ENCODE assay signal across 25 mouse cellular contexts in the genomic region with DNA sequence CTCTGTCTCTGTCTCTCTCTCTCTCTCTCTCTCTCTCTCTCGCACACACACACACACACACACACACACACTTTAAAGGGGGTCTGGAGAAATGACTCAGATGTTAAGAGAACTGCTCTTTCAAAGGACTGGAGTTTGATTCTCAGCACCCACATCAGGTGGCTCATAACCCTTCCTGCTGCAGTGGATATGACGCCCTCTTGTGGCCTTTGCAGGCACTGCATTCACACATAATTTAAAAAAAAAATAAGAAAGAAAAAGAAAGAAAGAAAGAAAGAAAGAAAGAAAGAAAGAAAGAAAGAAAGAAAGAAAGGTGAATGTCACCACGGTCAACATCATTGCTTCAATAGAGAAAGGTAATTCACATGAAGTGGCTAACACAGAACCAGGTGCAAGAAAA. TPM values are rescaled to one million over a fixed set of nuclear protein-coding genes. Genes with fewer than 3 reads are reported as not detected.
DNase-seq lines count a peak whose midpoint lies in the region; ATAC-seq and TF ChIP-seq lines count a peak whose summit lies in the region.
"Had no signal": no experiment of that assay in that cellular context is flagged by ENCODE, and none has a peak within 500 bp of the region (broad histone marks: within the 10 kb centered on the region; RNA-seq: fewer than 3 reads in every experiment).

No protein-coding gene starts in this region.

- H3K4me2 ChIP-seq in intestine, postnatal 0 days (replicated peaks; ENCODE audit: low read depth) = no peak overlapping the region
- no peak overlapping the region for H3K4me2 ChIP-seq in intestine, embryonic 15.5 days (replicated peaks)
- no peak overlapping the region for H3K4me2 ChIP-seq in lung, embryonic 14.5 days
- H3K4me2 ChIP-seq in hindbrain, embryonic 11.5 days (replicated peaks; ENCODE audit: low read depth, low read length) = no peak overlapping the region
- H3K4me2 ChIP-seq: embryonic facial prominence, embryonic 15.5 days; forebrain, embryonic 15.5 days; heart, embryonic 13.5 days; hindbrain, embryonic 13.5 days; limb, embryonic 12.5 days; liver, embryonic 13.5 days; midbrain, embryonic 13.5 days; neural tube, embryonic 12.5 days had no signal

- no peaks in the 10 kb centered on the region for H3K4me1 ChIP-seq in intestine, postnatal 0 days (replicated peaks; ENCODE audit: control insufficient read depth, insufficient read depth, low read length)
- H3K4me1 ChIP-seq in intestine, embryonic 15.5 days (replicated peaks) = no peaks in the 10 kb centered on the region
- no peaks in the 10 kb centered on the region for H3K4me1 ChIP-seq in lung, embryonic 14.5 days (ENCODE audit: insufficient read depth)
- H3K4me1 ChIP-seq in hindbrain, embryonic 11.5 days (replicated peaks; ENCODE audit: control insufficient read depth, insufficient read depth, low read length) = peaks cover 5% of the 10 kb centered on the region; the same call in 1 of the 2 replicates
- H3K4me1 ChIP-seq: embryonic facial prominence, embryonic 15.5 days; limb, embryonic 12.5 days had no signal

- no peak for DNase-seq in lung, embryonic 14.5 days
- DNase-seq in lung, postnatal 4 days = no peak
- DNase-seq in spleen, postnatal 4 days (ENCODE audit: low spot score in 2 of 2) = peak; percentile 7 to 36
- DNase-seq in spleen, postnatal 14 days (ENCODE audit: low spot score in 2 of 2) = no peak
- no peak for DNase-seq in Patski (ENCODE audit: low read depth, low spot score)
- DNase-seq in hindbrain, embryonic 11.5 days (ENCODE audit: low spot score) = no peak
- DNase-seq: adrenal gland, postnatal 14 days; cerebellum, adult 9-10 months; gastrocnemius, postnatal 10 days; kidney, adult 9 months; kidney, postnatal 25 days; liver, embryonic 13.5 days; right cerebral cortex, postnatal 14 days; thymus, adult 18-20 months; thymus, postnatal 36 days had no signal

- CTCF ChIA-PET in Patski (lab: Charles Lee) = interaction anchor here (1.0 to 1.7 kb wide), 2 partner anchors 12 kb away, joined by 3 read pairs; no protein-coding TSS in a partner anchor

- ATAC-seq in intestine, postnatal 0 days = no peak
- ATAC-seq in intestine, embryonic 15.5 days = no peak
- no peak for ATAC-seq in lung, embryonic 14.5 days (ENCODE audit: insufficient read depth)
- ATAC-seq in Patski = no peak
- ATAC-seq in hindbrain, embryonic 11.5 days (ENCODE audit: low FRiP score) = no peak
- ATAC-seq: forebrain, embryonic 15.5 days; inflammation-experienced regulatory T-cells, adult 6 months; midbrain, embryonic 13.5 days had no signal

- TF ChIP-seq CTCF in intestine, postnatal 0 days (IDR thresholded peaks at IDR 0.05; ENCODE audit: low read depth) = peak; percentile 41
- TF ChIP-seq CTCF in lung, embryonic 14.5 days (IDR thresholded peaks at IDR 0.05; ENCODE audit: low read depth) = peak; percentile 42
- TF ChIP-seq CTCF in Patski (IDR thresholded peaks at IDR 0.05) = peak; percentile 35

- H3K4me3 ChIP-seq in intestine, postnatal 0 days (ENCODE audit: low read depth, low read length) = no peak overlapping the region
- no peak overlapping the region for H3K4me3 ChIP-seq in intestine, embryonic 15.5 days (replicated peaks)
- no peak overlapping the region for H3K4me3 ChIP-seq in lung, embryonic 14.5 days (ENCODE audit: low read depth, low read length)
- no peak overlapping the region for H3K4me3 ChIP-seq in hindbrain, embryonic 11.5 days (ENCODE audit: low read depth, low read length)
- H3K4me3 ChIP-seq: embryonic facial prominence, embryonic 15.5 days; forebrain, embryonic 15.5 days; heart, embryonic 13.5 days; hindbrain, embryonic 13.5 days; limb, embryonic 12.5 days; liver, embryonic 13.5 days; midbrain, embryonic 13.5 days; neural tube, embryonic 12.5 days had no signal

- POLR2A ChIA-PET in Patski (lab: Charles Lee) = no interaction called here

- H3K27me3 ChIP-seq in intestine, postnatal 0 days (replicated peaks; ENCODE audit: control insufficient read depth, insufficient read depth, low read length) = no peaks in the 10 kb centered on the region
- no peaks in the 10 kb centered on the region for H3K27me3 ChIP-seq in intestine, embryonic 15.5 days (replicated peaks)
- no peaks in the 10 kb centered on the region for H3K27me3 ChIP-seq in lung, embryonic 14.5 days (ENCODE audit: insufficient read depth, low read length)
- no peaks in the 10 kb centered on the region for H3K27me3 ChIP-seq in Patski
- H3K27me3 ChIP-seq in hindbrain, embryonic 11.5 days (ENCODE audit: control insufficient read depth, insufficient read depth, low read length) = no peaks in the 10 kb centered on the region
- H3K27me3 ChIP-seq: embryonic facial prominence, embryonic 15.5 days; forebrain, embryonic 15.5 days; heart, embryonic 13.5 days; hindbrain, embryonic 13.5 days; limb, embryonic 12.5 days; liver, embryonic 13.5 days; midbrain, embryonic 13.5 days; neural tube, embryonic 12.5 days had no signal

- H3K36me3 ChIP-seq in intestine, postnatal 0 days (ENCODE audit: control insufficient read depth, insufficient read depth) = no peaks in the 10 kb centered on the region
- no peaks in the 10 kb centered on the region for H3K36me3 ChIP-seq in intestine, embryonic 15.5 days
- no peaks in the 10 kb centered on the region for H3K36me3 ChIP-seq in lung, embryonic 14.5 days (ENCODE audit: insufficient read depth)
- H3K36me3 ChIP-seq in hindbrain, embryonic 11.5 days (ENCODE audit: control insufficient read depth, insufficient read depth, low read length) = no peaks in the 10 kb centered on the region
- H3K36me3 ChIP-seq: embryonic facial prominence, embryonic 15.5 days; forebrain, embryonic 15.5 days; heart, embryonic 13.5 days; hindbrain, embryonic 13.5 days; limb, embryonic 12.5 days; liver, embryonic 13.5 days; midbrain, embryonic 13.5 days; neural tube, embryonic 12.5 days had no signal

- H3K27ac ChIP-seq in intestine, postnatal 0 days (ENCODE audit: low read depth, low read length) = no peak overlapping the region
- H3K27ac ChIP-seq in intestine, embryonic 15.5 days = no peak overlapping the region
- H3K27ac ChIP-seq in lung, embryonic 14.5 days (ENCODE audit: low read depth) = peak overlapping the region; percentile 46; the same call in 1 of the 2 replicates
- H3K27ac ChIP-seq in hindbrain, embryonic 11.5 days (ENCODE audit: low read depth, low read length) = no peak overlapping the region
- H3K27ac ChIP-seq: embryonic facial prominence, embryonic 15.5 days; forebrain, embryonic 15.5 days; heart, embryonic 13.5 days; hindbrain, embryonic 13.5 days; limb, embryonic 12.5 days; liver, embryonic 13.5 days; midbrain, embryonic 13.5 days; neural tube, embryonic 12.5 days had no signal

- in situ Hi-C loops in Patski (cut with MboI; ENCODE audit: low pct_unique_long_range_greater_than_20kb) = loop anchor here (10.0 kb wide), 1 partner anchor 72 kb away; no protein-coding TSS in a partner anchor

- WGBS in intestine, postnatal 0 days = 74% methylated on average over 3 of the region's 3 CpGs
- WGBS in intestine, embryonic 15.5 days = 67% methylated on average over 3 of the region's 3 CpGs
- 66% methylated on average over 3 of the region's 3 CpGs for WGBS in lung, embryonic 14.5 days
- WGBS in hindbrain, embryonic 11.5 days = 77% methylated on average over 3 of the region's 3 CpGs

- no peak overlapping the region for H3K9ac ChIP-seq in intestine, postnatal 0 days (ENCODE audit: low read depth, low read length)
- H3K9ac ChIP-seq in intestine, embryonic 15.5 days = no peak overlapping the region
- H3K9ac ChIP-seq in lung, embryonic 14.5 days = no peak overlapping the region
- H3K9ac ChIP-seq in hindbrain, embryonic 11.5 days (ENCODE audit: low read depth, low read length) = no peak overlapping the region
- H3K9ac ChIP-seq: embryonic facial prominence, embryonic 15.5 days; forebrain, embryonic 15.5 days; heart, embryonic 13.5 days; hindbrain, embryonic 13.5 days; limb, embryonic 12.5 days; liver, embryonic 13.5 days; midbrain, embryonic 13.5 days; neural tube, embryonic 12.5 days had no signal

- H3K9me3 ChIP-seq in intestine, postnatal 0 days (ENCODE audit: control insufficient read depth) = no peaks in the 10 kb centered on the region
- H3K9me3 ChIP-seq in intestine, embryonic 15.5 days = no peaks in the 10 kb centered on the region
- H3K9me3 ChIP-seq in lung, embryonic 14.5 days (ENCODE audit: low read depth, low read length) = no peaks in the 10 kb centered on the region
- no peaks in the 10 kb centered on the region for H3K9me3 ChIP-seq in hindbrain, embryonic 11.5 days (ENCODE audit: control insufficient read depth, low read length)
- H3K9me3 ChIP-seq: embryonic facial prominence, embryonic 15.5 days; forebrain, embryonic 15.5 days; heart, embryonic 13.5 days; hindbrain, embryonic 13.5 days; limb, embryonic 12.5 days; liver, embryonic 13.5 days; midbrain, embryonic 13.5 days; neural tube, embryonic 12.5 days had no signal

RNA-seq across cellular contexts. Expression of a gene that starts 14.9 kb away (rescaled TPM):
- polyA plus RNA-seq in intestine, postnatal 0 days (2015; fragmentation: Nextera tagmentation; extraction: Ambion mirVana) = 16.1 and 17.8 TPM in 2 replicates
- 17.0 and 19.9 TPM in 2 replicates for polyA plus RNA-seq in intestine, embryonic 15.5 days (2015; fragmentation: Nextera tagmentation; extraction: Ambion mirVana)
- polyA plus RNA-seq in lung, embryonic 14.5 days (2014; fragmentation: Nextera tagmentation; extraction: Ambion mirVana) = 13.6 and 14.7 TPM in 2 replicates
- 18.8 TPM for polyA plus RNA-seq in Patski (2021)
- polyA plus RNA-seq in hindbrain, embryonic 11.5 days (2014; fragmentation: Nextera tagmentation; extraction: Ambion mirVana) = 11.8 and 13.3 TPM in 2 replicates

RNA-seq across cellular contexts. Expression of a gene that starts 46.4 kb away (rescaled TPM):
- polyA plus RNA-seq in intestine, postnatal 0 days (2015; fragmentation: Nextera tagmentation; extraction: Ambion mirVana) = 2.4 and 3.1 TPM in 2 replicates
- 6.0 and 6.9 TPM in 2 replicates for polyA plus RNA-seq in intestine, embryonic 15.5 days (2015; fragmentation: Nextera tagmentation; extraction: Ambion mirVana)
- 12.7 and 13.3 TPM in 2 replicates for polyA plus RNA-seq in lung, embryonic 14.5 days (2014; fragmentation: Nextera tagmentation; extraction: Ambion mirVana)
- polyA plus RNA-seq in Patski (2021) = 8.0 TPM
- 33.8 and 34.4 TPM in 2 replicates for polyA plus RNA-seq in hindbrain, embryonic 11.5 days (2014; fragmentation: Nextera tagmentation; extraction: Ambion mirVana)
- polyA plus RNA-seq: inflammation-experienced regulatory T-cells, adult 6 months had no signal

Comparison
In these comparisons a context has a peak if more than half of its experiments do, and no peak if none do; other contexts are left out.
1. DNase-seq: peak in spleen, postnatal 4 days (2 of 2); none in lung, embryonic 14.5 days (single experiment), lung, postnatal 4 days (0 of 2), spleen, postnatal 14 days (0 of 2), Patski (single experiment) and hindbrain, embryonic 11.5 days (single experiment).
2. Peak in every context shown above with its lines, with median percentiles within 50 percentile points of each other: CTCF ChIP-seq.